Mouse (Mus musculus) hindbrain, embryonic 10.5 days (tissue): ENCODE data around the gene Ptprm. TPM values are rescaled to one million over a fixed set of nuclear protein-coding genes. Genes with fewer than 3 reads are reported as not detected.

Experiments
- DNase-seq: peaks from one replicate; pipeline ENCODE4 v3.0.0-alpha.2; 2017; ENCODE audit warnings: low spot score
- H3K27ac ChIP-seq: fragments of 300-500 bp; sonication (generic); 2 replicates; pipeline ENCODE4 v1.5.1; 2016; ENCODE audit warnings: mild to moderate bottlenecking, moderate library complexity
- H3K27me3 ChIP-seq: fragments of 300-500 bp; sonication (generic); 2 replicates; pipeline ENCODE4 v1.6.1; 2016; ENCODE audit warnings: mild to moderate bottlenecking; ENCODE audit not compliant: poor library complexity, insufficient read depth, severe bottlenecking
- H3K36me3 ChIP-seq: fragments of 300-500 bp; sonication (generic); 2 replicates; pipeline ENCODE4 v1.6.1; 2016; ENCODE audit warnings: mild to moderate bottlenecking, moderate library complexity
- H3K4me1 ChIP-seq: fragments of 300-500 bp; sonication (generic); replicated peaks from 2 replicates; pipeline ENCODE4 v1.6.1; 2016; ENCODE audit warnings: mild to moderate bottlenecking
- H3K4me3 ChIP-seq: fragments of 300-500 bp; sonication (generic); 2 replicates; pipeline ENCODE4 v1.5.1; 2016; ENCODE audit warnings: mild to moderate bottlenecking, moderate library complexity
- H3K9me3 ChIP-seq: fragments of 300-500 bp; sonication (generic); 2 replicates; pipeline ENCODE4 v1.6.1; 2016; ENCODE audit warnings: mild to moderate bottlenecking, moderate library complexity
- WGBS: fragments of 180-500 bp; shearing (Covaris S2); methylation state at CpG from one replicate; pipeline ENCODE4 v1.1.7; 2016; 5-methylcytosine and 5-hydroxymethylcytosine counted together
- polyA plus RNA-seq: library from polyadenylated mRNA; unstranded; fragments of >200 nt; fragmentation: Nextera tagmentation; extraction: Ambion mirVana; gene quantifications from 2 replicates; pipeline ENCODE4 v1.2.1, GENCODE M21; 2016

Ptprm gene
- polyA plus RNA-seq, 1 experiment from 2014 or later, result 8.1 TPM

DNA sequence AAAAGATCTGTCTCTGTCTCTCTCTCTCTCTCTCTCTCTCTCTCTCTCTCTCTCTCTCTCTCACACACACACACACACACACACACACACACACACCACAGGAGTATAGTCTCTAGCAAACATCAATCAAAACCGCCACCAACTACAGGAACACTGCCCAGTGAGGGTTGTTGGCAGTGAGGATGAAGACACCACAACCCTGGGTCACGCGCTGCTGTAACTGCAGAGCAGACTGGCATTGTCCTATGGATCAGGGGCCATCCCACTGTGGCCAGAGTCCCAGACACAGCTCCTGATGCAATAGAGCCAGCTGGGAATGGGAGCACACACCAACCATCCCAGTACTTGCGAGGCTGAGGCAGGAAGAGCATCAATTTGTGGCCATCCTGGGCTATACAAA is 220.0 kb downstream of the Ptprm start:
- H3K27ac ChIP-seq, result peak overlapping the region; percentile 50; the same call in 1 of the 2 replicates
- no peaks in the 10 kb centered on the region for H3K27me3 ChIP-seq
- H3K4me1 ChIP-seq, result peaks cover 2% of the 10 kb centered on the region; the same call in 1 of the 2 replicates
- DNase-seq, result no peak
- WGBS, result 90% methylated on average over 4 of the region's 4 CpGs
- no peaks in the 10 kb centered on the region for H3K9me3 ChIP-seq
- H3K36me3 ChIP-seq, result no peaks in the 10 kb centered on the region
- no peak overlapping the region for H3K4me3 ChIP-seq

- DNase-seq, result no peak
- H3K4me1 ChIP-seq, result peaks cover 2% of the 10 kb centered on the region; the same call in 1 of the 2 replicates
- no peak overlapping the region for H3K4me3 ChIP-seq
- H3K27me3 ChIP-seq, result no peaks in the 10 kb centered on the region
- no peaks in the 10 kb centered on the region for H3K9me3 ChIP-seq
- WGBS, result 72% methylated on average over 13 of the region's 13 CpGs
- H3K36me3 ChIP-seq, result no peaks in the 10 kb centered on the region
- H3K27ac ChIP-seq, result no peak overlapping the region
Observed at GRCm38 (mm10) chr17:67133440-67134103, 220.7 kb downstream of the Ptprm start.

DNA sequence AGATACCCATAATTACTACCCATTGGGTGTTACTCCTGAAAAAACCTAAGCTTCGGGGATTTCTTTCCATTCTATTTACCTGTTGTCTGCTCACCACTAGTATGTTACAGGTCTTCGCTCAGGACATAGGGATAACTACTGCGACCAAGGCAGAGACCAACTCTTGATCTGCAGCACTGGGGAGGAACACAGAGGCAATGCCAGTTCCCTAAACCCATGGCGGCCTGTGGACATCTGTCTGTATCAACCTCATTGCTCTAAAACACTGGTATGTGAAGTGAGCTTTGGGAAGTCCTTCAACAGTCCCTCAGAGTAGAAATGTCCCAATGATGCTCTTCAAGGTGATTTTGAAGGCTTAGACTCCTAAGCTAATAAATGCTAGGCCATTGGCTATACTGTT is 221.2 kb downstream of the Ptprm start:
- Histone ChIP-seq H3K27me3 (no peaks in the 10 kb centered on the region), H3K27ac (no peak overlapping the region), H3K4me3 (no peak overlapping the region), H3K4me1 (peaks cover 2% of the 10 kb centered on the region; the same call in 1 of the 2 replicates), H3K9me3 (no peaks in the 10 kb centered on the region), H3K36me3 (no peaks in the 10 kb centered on the region)
- WGBS, result 95% methylated on average over 4 of the region's 4 CpGs
- no peak for DNase-seq

- no peak overlapping the region for H3K4me3 ChIP-seq
- H3K9me3 ChIP-seq, result no peaks in the 10 kb centered on the region
- H3K36me3 ChIP-seq, result no peaks in the 10 kb centered on the region
- 85% methylated on average over 7 of the region's 7 CpGs for WGBS
- no peak overlapping the region for H3K27ac ChIP-seq
- DNase-seq, result no peak
- no peaks in the 10 kb centered on the region for H3K27me3 ChIP-seq
- peaks cover 10% of the 10 kb centered on the region; the same call in 1 of the 2 replicates for H3K4me1 ChIP-seq
Observed at GRCm38 (mm10) chr17:67127530-67127929, 226.7 kb downstream of the Ptprm start.

DNA sequence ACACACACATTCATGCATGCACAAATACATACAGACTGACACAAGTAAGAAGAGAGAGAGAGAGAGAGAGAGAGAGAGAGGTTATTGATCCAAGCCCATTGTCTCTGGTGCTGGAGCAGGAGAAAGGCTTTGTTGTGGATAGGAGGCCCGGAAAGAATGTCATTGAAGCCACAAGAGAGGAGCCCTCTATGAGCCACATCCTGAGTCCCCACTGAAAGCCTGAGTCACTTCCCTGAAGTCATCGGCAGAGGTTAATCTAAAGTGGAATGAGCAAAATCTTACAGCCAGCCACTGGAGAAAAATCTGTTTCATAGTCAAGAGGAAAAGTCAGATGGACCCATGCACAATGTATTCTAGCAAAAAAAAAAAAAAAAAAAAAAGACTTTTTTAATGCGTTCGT is 228.7 kb downstream of the Ptprm start:
- no peak for DNase-seq
- WGBS, result 71% methylated on average over 4 of the region's 4 CpGs
- peaks cover 13% of the 10 kb centered on the region; the same call in 1 of the 2 replicates for H3K4me1 ChIP-seq
- no peak overlapping the region for H3K27ac ChIP-seq
- H3K27me3 ChIP-seq, result no peaks in the 10 kb centered on the region
- H3K4me3 ChIP-seq, result no peak overlapping the region
- H3K9me3 ChIP-seq, result no peaks in the 10 kb centered on the region
- H3K36me3 ChIP-seq, result no peaks in the 10 kb centered on the region

- no peaks in the 10 kb centered on the region for H3K27me3 ChIP-seq
- no peak overlapping the region for H3K4me3 ChIP-seq
- no peaks in the 10 kb centered on the region for H3K36me3 ChIP-seq
- H3K27ac ChIP-seq, result no peak overlapping the region
- WGBS, result 76% methylated on average over 5 of the region's 5 CpGs
- H3K4me1 ChIP-seq, result peaks cover 17% of the 10 kb centered on the region; the same call in 1 of the 2 replicates
- DNase-seq, result no peak
- H3K9me3 ChIP-seq, result no peaks in the 10 kb centered on the region
Observed at GRCm38 (mm10) chr17:67124294-67124693, 230.0 kb downstream of the Ptprm start.

GRCm38 (mm10) chr17:67123722-67124121 is 230.5 kb downstream of the Ptprm start:
- Histone ChIP-seq H3K36me3 (no peaks in the 10 kb centered on the region), H3K27ac (no peak overlapping the region), H3K4me1 (peaks cover 20% of the 10 kb centered on the region), H3K4me3 (no peak overlapping the region), H3K9me3 (no peaks in the 10 kb centered on the region), H3K27me3 (no peaks in the 10 kb centered on the region)
- WGBS, result 82% methylated on average over 5 of the region's 5 CpGs
- DNase-seq, result no peak

DNA sequence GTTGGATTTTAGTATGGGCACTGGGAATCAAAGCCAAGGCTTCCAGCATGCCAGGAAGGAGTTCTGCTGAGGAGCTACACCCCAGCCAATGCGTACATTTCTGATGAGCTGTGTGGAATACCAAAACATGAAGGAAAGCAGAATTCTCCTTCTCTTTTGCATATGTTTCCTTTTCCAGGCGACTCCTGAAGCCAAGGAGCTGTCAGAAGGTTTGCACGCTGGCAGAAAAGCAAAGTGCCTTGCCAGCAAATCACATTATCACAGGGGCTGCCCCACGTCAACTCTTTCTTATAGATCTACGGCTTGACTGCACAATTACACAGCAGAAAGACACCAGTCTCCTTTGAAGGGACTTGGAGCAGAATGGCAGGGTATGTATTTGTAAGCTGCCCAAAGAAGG is 233.4 kb downstream of the Ptprm start:
- H3K36me3 ChIP-seq, result no peaks in the 10 kb centered on the region
- WGBS, result 89% methylated on average over 5 of the region's 5 CpGs
- H3K27ac ChIP-seq, result no peak overlapping the region
- no peak overlapping the region for H3K4me3 ChIP-seq
- no peaks in the 10 kb centered on the region for H3K27me3 ChIP-seq
- no peaks in the 10 kb centered on the region for H3K9me3 ChIP-seq
- peaks cover 18% of the 10 kb centered on the region for H3K4me1 ChIP-seq
- DNase-seq, result no peak

DNA sequence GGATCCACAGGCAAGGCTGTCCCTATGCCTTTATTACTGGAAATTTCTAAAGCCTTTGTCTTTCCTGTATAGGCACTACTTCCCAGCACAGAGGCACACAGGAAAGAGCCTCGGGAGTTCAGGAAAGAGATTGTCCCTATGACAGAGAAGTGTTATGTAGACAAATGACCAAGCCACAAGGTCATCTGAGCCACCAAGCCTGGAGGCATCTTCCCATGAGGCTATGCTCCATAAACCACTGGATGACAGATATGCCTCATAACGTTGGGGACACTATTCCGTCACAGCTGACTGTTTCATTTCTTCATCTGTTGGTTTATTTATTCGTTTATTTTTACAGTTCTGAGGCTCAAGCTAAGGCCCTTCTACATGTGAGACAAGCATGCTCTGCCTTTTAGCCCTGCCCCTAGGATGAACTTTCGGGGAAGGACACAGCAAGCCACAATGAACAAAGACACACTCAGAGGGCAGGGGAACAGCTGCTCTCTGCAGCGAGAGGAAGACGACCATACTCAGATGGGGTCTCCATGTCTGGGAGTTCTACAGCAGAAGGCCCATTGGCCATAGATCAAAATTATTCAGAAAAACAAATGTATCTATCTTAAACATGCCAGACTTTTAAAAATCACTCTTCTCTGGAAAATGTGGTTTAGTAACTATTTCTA is 235.4 kb downstream of the Ptprm start:
- H3K4me3 ChIP-seq, result no peak overlapping the region
- peaks cover 18% of the 10 kb centered on the region; the same call in 1 of the 2 replicates for H3K4me1 ChIP-seq
- H3K27ac ChIP-seq, result no peak overlapping the region
- H3K27me3 ChIP-seq, result no peaks in the 10 kb centered on the region
- H3K9me3 ChIP-seq, result no peaks in the 10 kb centered on the region
- DNase-seq, result no peak
- no peaks in the 10 kb centered on the region for H3K36me3 ChIP-seq
- WGBS, result 66% methylated on average over 7 of the region's 7 CpGs

- Histone ChIP-seq H3K4me3 (no peak overlapping the region), H3K27me3 (no peaks in the 10 kb centered on the region), H3K4me1 (peaks cover 9% of the 10 kb centered on the region; the same call in 1 of the 2 replicates), H3K27ac (no peak overlapping the region), H3K9me3 (no peaks in the 10 kb centered on the region), H3K36me3 (no peaks in the 10 kb centered on the region)
- no peak for DNase-seq
- 97% methylated on average over 2 of the region's 2 CpGs for WGBS
Observed at GRCm38 (mm10) chr17:67114842-67115241, 239.4 kb downstream of the Ptprm start.

GRCm38 (mm10) chr17:67112679-67113078 is 241.6 kb downstream of the Ptprm start:
- Histone ChIP-seq H3K4me1 (no peaks in the 10 kb centered on the region), H3K36me3 (no peaks in the 10 kb centered on the region), H3K27ac (no peak overlapping the region), H3K9me3 (no peaks in the 10 kb centered on the region), H3K4me3 (no peak overlapping the region), H3K27me3 (no peaks in the 10 kb centered on the region)
- DNase-seq, result no peak
- 88% methylated on average over 3 of the region's 3 CpGs for WGBS

GRCm38 (mm10) chr17:67106176-67106575 is 248.1 kb downstream of the Ptprm start:
- H3K9me3 ChIP-seq, result no peaks in the 10 kb centered on the region
- H3K4me3 ChIP-seq, result no peak overlapping the region
- H3K27ac ChIP-seq, result no peak overlapping the region
- H3K36me3 ChIP-seq, result no peaks in the 10 kb centered on the region
- no peaks in the 10 kb centered on the region for H3K27me3 ChIP-seq
- DNase-seq, result no peak
- H3K4me1 ChIP-seq, result no peaks in the 10 kb centered on the region
- 85% methylated on average over 2 of the region's 2 CpGs for WGBS

DNA sequence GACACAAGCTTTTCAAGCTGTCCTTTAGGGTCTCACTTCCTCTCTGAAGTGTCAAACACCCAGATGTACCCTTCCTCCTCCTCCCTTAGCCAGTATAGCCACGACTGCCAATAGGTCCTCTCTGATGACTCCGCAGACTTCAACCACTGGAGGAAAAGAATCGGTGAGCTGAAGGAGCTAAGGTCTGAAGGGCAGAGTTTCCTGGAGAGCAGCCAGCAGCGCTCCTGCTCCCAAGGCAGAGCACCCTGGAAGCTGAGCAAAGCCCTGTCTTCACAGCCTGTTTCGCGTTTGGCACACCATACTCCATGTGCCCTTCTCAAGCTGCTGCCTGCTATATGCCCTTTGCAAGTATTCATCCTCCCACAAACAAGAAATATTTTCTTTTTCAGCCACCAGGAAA is 252.2 kb downstream of the Ptprm start:
- 89% methylated on average over 6 of the region's 6 CpGs for whole genome bisulfite sequencing
- Histone ChIP-seq H3K27ac (no peak overlapping the region), H3K4me3 (no peak overlapping the region)

More for the DNA sequence above, 252.2 kb downstream of the Ptprm start:
- Histone ChIP-seq H3K4me1 (no peaks in the 10 kb centered on the region), H3K9me3 (no peaks in the 10 kb centered on the region), H3K27me3 (no peaks in the 10 kb centered on the region), H3K36me3 (no peaks in the 10 kb centered on the region)
- DNase-seq, result no peak
